Mouse (Mus musculus) thymus, adult 2 months (tissue): ENCODE measurements around the gene Clec4a3.

Experiments
- CTCF ChIP-seq: fragments of 200-500 bp; IDR thresholded peaks from 2 replicates; pipeline ENCODE4 v1.5.1; 2012; ENCODE audit warnings: mild to moderate bottlenecking, control low read depth, low read length, moderate library complexity, borderline replicate concordance; ENCODE audit not compliant: control insufficient read depth, poor library complexity, insufficient read depth; ENCODE audit errors: extremely low read depth
- POLR2A ChIP-seq: fragments of 200-500 bp; IDR thresholded peaks from 2 replicates; pipeline ENCODE4 v1.6.1; 2012; ENCODE audit warnings: mild to moderate bottlenecking, low read length, control low read depth, moderate library complexity; ENCODE audit not compliant: control insufficient read depth, poor library complexity, insufficient read depth; ENCODE audit errors: extremely low read depth

- TF ChIP-seq POLR2A, result no peak
- no peak for TF ChIP-seq CTCF
Measured at GRCm38 (mm10) chr6:122934845-122935244, 17.5 kb upstream of the Clec4a3 start.
